Mouse (Mus musculus): ENCODE data around the gene Hdgfl2. TPM values are rescaled to one million over a fixed set of nuclear protein-coding genes. Genes with fewer than 3 reads are reported as not detected.
"Not testable (repeated sequence)": the region's sequence is repeated elsewhere in the genome, so short reads cannot be mapped to it uniquely, and the experiment has no call there.

The Hdgfl2 gene
- total RNA-seq, 2 experiments from 2014 or later: 21.5 to 24.2 TPM

DNA sequence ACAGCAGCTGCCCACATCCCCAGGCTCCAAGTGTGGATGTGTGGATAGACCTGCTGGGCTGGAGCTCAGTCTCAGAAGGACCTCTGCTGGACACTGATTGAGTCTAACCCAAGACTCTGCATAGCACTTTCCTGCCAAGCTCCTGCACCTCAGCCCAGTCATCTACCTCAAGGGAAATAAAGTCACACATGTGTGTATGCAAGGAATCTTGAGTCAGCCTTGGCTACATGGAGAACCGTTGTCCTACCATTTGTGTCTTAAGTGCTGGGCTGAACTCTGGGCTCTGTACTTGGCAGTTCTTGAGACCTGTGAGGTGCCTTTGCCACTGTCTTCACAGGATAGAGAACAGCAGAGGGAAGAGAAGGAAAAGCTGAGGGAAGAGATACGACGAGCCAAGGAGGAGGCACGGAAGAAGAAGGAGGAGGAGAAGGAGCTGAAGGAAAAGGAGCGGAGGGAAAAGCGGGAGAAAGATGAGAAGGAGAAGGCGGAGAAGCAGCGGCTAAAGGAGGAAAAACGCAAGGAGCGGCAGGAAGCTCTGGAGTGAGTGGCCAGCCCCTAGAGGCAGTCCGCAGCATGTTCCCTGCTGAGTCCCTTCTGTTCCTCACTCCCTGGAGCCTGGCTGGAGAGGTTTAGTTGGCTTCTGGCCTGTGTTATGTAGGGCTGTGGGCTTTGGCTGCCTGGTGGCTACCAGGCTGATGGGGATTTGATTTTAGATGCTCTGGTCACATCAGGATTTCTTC is 21.9 kb upstream of the Hdgfl2 start:
- no peak for DNase-seq

DNA sequence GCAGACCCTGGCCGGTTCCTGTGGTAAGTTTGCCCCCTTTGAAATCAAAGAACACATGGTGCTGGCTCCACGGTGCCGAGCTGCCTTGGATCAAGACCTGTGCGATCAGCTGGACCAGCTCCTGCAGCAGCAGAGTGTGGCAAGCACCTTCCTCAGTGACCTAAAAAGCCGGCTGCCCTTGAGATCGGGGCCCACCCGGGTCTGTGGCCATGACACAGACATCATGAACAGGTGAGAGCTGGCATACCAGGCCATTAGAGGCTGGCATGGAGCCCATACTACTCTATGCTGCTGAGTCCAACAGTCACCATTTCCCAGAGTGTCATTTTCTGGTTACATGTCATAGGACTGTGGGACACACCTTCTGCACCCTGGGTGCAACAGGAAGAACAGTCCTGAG is 17.4 kb upstream of the Hdgfl2 start:
- no peak for DNase-seq

DNA sequence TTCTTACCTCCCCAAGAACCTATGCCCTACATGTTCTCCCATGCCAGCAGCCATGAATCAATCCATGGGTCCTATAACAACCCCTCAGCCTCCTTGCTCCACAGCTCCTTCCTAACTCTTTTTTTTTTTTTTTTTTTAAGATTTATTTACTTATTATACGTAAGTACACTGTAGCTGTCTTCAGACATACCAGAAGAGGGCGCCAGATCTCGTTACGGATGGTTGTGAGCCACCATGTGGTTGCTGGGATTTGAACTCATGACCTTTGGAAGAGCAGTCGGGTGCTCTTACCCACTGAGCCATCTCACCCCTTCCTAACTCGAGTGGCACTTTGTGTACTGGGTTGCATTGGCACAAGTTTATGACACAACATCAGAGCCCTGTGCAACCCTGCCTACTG is 13.7 kb upstream of the Hdgfl2 start:
- not testable (repeated sequence) for DNase-seq

DNA sequence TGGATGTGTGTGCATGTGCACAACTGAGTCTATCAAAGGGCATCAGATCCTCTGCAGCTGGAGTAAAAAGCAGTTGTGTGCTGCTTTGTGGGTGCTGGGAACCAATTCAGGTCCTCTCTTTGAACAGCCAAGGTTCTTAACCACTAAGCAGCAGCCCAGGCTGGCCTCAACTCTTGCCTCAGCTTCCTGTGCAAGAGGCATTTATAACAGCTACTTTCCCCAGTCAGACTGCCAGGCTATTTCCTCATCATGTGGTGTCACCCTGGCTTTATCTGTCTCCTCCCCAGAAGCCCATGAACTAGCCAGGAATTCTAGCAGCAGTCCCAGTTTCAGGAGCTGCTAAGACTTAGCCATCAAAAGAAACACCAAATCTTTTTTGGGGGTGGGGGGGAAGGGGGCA is 13.0 kb upstream of the Hdgfl2 start:
- DNase-seq: no peak

DNA sequence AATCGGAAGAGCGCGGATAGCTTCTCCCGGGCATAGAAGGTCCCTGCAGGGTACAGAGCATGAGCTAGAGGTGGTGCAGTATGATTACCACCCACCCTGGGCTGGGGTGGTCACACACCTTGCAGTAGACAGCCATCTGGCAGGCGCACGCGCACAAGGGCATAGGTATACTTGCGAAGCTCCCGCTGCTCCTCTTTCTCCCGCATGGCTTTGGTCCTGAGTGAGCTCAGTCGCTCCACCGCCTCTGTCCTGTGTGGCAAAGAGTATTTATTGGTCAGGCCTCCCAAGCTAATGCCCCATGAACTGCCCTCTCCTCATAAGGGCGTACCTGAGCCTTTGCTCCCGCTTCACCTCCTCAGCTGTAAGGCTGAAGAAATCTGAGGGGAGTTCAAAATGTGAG is 10.4 kb upstream of the Hdgfl2 start:
- DNase-seq: no peak

DNA sequence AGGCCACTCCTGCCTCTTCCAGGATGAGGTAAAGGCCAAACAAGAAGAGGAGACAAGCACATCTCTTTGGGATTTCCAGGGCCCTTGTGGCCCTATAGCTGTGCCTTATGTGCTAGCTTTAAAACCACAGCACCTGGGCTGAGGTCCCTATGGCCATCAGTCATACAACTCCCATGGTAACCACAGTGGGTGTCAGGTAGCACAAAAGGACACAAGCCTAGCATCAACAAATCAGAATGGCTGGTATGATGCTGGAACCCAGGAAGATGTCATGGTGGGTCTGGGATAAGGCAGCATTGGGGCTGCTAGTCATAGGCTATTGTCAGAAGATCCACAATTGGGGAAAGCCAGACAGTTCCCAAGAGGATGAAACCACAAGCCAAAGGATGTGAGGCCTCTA is 8.3 kb upstream of the Hdgfl2 start:
- no peak for DNase-seq

DNA sequence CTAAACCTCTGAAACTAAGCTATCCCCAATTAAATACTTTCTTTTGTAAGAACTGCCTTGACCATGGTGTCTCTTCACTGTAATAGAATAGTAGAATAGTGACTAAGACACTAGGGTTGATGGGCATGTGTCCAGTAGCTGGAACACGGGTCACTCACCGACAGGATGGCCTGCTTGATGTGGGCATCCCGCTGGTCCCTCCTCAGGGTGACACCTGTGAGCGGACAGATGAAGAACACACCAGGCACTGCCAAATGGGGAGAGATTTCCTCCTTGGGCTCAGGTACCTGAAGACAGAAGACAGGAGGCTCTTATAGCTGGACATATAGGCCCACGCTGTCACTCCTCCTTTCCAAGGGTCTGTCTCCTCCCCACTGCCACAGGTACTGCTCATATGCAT is 7.2 kb upstream of the Hdgfl2 start:
- DNase-seq: no peak

DNA sequence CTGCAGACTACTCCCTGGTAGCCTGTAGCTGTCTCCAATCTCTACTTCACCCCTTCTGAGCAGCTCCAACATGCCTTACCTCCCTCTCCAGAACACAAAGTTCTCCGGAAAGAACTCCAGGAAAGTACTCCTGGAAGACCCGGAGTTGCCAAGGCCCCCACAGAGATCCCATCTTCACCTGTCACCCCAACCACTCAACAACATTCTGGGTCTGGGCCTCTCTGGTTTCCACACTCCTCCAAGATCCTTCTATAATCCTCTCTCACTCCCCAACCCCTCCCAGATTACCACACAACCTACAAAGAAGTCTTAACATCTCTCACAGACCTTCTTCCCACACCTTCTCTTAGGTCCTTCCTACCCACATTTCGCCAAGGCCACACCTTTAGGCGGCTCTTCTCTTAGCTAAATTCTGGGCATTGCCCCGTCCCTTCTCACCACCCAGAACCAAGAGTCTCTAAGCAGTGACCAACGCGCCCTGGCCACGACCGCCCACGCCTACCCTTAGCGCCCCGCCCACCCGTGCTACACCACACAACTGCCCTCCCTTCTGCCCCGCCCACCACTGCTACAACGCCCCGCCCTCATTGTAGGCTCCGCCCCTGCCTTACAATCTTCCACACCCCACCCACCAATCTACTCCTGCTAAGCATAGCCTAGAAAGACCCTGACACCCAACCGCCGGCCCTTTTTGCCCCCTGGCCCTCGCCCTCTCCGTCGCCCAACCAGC is 5.2 kb upstream of the Hdgfl2 start:
- DNase-seq: peak; percentile 83

DNA sequence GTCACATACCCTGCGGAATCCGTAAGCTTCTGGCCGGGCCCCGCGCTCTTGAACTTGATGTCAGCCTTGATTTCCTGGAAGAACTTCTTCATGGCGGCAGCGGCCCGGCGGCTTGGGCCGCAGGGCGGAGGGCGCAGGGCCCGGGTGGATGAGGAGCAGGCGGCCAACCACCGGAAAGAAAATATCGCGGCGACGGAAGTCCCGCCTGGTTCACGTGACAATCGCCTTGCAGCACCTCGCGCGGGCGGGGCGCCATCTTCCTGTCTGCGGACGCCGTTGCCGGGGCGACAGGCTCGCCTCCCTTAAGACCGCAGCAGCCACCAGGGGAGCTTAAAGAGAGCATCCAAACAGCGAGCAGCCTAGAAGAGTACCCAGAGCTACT is 4.6 kb upstream of the Hdgfl2 start, which contains the start of gene Ubxn6:
Gene Ubxn6 (minus strand): TSS at position 202 of the 382 bp plus-strand sequence.
- DNase-seq: peak; percentile 94

DNA sequence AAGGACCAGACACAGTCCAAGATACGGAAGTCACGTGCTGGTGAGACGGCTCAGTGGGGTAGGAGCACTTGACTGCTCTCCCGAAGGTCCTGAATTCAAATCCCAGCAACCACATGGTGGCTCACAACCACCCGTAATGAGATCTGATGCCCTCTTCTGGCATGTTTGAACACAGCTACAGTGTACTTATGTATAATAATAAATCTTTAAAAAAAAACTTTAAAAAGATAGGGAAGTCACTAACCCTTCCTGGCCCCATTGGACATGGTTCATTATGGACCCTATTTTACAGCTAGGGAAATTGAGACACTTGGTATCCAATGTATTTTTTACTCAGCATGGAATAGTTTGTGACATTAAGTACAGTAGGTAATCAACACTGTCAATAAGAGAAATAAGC is 1.9 kb upstream of the Hdgfl2 start:
- no peak for DNase-seq

DNA sequence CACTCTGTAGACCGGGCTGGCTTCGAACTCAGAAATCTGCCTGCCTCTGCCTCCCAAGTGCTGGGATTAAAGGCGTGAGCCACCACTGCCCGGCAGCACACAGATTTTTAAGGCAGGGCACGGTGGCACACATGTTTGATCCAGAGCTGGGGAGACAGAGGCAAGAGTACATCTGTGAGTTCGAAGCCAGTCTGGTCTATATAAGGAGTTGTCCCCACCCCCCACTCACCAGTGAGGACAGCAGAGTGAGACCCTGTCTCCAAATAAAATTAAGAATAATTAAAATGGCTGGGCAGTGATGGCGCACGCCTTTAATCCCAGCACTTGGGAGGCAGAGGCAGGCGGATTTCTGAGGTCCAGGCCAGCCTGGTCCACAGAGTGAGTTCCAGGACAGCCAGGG is 1.1 kb upstream of the Hdgfl2 start:
- DNase-seq: not testable (repeated sequence)

DNA sequence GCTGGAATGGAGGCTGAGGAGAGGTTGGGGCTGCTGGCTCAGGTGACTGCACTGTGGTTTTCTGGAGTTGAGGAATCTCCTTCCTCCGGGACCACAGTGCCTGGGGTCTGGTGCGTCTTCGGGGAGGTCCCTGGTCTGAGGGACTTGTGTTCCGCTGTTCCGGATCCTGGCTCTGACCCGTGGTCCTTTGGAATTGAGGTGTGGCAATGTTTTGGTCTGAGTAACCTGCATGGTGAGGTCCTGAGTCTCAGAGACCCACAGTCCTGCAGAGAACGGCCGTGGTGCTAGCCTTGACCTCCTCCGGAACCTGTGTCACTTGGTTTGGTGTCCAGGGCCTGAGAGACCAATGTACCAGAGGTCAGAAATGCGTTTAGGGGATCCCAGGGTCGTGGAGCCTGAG is 487 bp downstream of the Hdgfl2 start:
- no peak for DNase-seq

DNA sequence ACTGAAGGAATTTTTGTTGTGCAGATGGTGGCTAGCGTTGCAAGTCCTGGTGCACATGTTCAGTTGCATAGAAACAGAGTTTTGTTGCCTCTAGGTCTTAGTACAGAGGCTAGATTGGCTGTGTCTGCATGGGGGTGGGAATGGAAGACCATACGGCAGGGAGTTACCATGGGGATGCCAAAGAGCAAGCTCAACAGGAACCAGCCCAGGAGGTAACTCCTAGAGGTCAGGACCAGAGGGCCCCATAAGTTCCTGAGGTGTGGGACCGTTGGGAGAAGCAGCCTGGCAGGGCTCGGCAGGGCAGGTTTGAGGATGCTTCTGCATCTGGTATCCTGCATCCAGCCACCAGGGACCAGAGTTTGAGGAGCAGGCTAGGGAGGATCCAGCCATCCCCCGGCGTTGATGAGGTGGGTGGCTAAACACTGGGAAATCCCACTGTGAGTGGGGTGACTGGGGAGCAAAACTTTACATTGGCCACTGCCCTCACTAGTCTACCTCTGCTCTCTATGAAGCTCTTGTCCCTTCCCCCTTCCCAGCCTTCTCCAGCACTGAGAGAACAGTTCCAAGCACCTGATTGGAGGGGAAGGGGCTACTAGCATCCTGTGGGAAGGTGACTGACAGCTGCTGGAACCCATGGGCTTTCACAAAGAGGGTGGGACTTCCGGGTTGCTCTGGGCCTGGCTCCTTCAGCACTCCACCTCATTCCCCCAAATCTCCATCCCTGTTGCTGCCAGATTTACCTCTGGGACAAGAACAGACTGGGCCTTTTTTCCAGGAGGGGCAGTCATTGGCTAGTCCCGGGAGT is 1.5 kb downstream of the Hdgfl2 start:
- DNase-seq: no peak

DNA sequence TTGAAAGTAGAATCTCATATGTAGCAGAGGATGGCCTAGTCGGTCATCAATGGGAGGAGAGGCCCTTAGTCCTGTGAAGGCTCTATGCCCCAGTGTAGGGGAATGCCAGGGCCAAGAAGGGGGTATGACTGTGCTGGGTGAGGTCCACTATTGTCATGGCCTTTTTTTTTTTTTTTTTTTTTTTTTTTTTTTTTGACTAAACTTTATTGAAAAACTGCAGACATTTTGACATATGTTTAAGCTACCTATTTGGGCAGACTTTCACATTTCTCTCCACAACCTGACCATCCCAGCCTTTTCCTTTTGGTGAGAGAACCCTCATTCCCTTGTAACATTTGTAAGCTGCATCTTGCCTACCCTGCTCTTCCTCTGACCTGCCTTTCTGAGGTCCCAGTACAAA is 12.9 kb downstream of the Hdgfl2 start:
- DNase-seq: no peak

DNA sequence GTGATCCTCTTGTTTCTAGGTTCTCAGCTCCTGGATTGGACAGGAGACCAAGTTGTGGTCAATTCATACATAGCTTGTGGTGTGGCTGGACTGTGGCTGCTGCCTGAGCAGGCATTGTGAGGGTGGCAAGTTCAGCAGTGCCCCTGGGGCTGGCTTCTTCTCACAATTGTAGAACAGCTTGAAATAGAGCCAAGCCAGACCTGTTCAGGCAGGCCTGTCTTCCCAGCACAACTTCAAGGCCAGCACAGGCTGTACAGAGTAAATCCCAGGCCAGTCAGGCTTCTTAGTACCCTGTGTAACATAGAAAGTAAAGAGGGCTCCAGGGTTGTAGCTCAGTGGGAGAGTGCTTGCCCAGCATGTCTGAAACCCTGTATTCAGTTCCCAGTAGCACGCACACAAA is 13.4 kb downstream of the Hdgfl2 start:
- DNase-seq: no peak

DNA sequence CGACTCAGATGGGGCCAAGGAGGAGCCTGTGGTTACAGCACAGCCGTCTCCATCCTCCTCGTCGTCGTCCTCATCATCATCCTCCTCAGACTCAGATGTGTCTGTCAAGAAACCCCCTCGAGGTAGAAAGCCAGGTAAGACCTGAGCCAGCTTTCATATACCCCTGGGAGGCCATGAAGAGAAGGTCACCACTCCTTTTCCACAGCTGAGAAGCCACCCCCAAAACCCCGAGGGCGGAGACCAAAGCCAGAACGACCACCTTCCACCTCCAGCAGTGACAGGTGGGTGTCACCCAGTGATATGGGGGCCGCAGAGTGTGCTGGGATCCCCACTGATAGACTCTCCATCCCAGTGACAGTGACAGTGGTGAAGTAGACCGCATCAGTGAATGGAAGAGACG is 17.4 kb downstream of the Hdgfl2 start:
- DNase-seq: no peak

DNA sequence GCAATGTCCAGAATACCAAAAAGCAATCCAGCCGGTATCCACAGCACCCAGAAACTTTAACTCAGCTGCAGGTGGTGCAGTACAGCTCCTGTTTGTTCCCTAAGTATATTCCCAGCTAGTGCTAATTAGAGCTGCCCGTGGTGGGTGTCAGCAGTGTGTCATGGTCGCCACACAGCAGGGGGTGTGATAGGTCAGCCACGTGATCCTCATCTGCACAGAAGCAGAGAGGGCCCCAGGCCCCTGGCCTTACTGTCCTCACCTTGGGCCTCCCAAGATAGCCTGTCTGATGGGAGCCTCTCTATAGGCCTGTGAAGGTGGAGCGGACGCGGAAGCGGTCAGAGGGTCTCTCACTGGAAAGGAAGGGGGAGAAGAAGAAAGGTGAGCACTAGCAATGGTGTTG is 18.7 kb downstream of the Hdgfl2 start:
- DNase-seq: no peak

DNA sequence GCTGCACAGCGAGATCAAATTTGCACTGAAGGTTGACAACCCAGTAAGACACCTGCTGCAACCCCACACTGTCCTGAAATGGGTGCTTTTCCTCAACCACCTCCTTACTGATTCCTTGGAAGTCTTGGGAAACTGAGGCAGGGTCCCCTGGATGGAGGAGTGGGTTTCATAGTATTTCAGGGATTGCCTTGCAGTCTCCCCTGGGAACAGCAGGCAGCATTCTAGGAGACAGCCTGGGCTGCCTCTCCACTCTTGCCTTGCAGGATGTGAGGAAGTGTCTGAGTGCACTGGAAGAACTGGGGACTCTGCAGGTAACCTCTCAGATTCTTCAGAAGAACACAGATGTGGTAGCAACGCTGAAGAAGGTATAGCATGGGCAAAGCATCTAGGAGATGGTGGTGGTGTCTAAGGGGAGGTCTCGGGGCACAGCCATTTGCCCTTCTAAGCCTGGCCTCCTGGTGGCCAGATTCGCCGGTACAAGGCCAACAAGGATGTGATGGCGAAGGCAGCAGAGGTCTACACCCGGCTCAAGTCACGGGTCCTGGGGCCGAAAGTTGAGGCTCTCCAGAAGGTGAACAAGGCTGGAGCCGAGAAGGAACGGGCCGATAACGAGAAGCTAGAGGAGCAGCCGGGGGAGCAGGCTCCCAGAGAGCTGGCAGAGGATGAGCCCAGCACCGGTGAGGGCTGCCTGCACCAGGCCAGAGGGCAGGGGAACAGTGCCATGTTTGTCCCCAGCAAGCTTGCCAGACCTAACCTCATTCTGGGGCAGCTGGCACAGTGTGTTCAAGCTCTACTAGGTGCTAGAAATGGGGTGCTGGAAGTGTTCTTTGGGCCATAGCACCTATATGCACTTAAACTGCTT is 19.5 kb downstream of the Hdgfl2 start:
- DNase-seq: peak; percentile 72

DNA sequence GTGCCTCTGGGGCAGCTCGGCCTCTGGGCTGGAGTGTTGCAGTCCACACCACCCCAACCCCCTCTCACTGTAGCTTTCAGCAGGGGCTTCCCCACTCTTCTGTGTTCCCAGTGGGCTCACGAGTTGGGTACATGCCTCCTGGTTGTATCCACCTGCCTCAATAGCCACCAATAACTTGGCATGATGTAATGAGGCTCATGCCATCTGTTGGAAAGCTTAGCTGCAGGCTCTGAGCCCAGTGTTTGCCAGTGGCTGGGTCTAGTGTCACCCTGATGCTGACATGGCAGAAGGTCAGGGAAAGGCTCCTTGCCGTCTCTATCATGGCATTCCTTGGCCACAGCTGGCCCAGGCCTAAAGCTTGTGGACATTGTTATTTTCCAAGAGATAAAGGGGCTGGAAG is 21.4 kb downstream of the Hdgfl2 start:
- peak; percentile 76 for DNase-seq

DNA sequence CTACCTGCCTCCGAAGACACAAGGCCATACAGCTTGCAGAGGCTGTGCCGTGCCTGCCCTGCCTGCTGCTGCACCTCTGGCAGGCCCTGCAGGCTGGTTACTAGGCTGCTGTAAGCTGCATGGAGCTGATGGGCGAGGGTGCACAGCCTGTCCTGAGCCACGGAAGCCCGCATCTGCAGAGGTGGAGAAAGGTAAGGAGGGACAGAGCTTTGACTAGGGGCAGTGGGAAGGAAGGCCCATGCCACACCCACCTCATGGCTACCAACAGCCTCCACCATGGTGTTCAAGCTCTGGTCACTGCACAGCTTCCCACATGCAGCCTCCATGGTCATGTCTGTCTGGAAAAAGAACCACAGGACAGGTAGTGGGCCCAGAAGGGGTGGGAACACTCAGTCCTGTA is 22.7 kb downstream of the Hdgfl2 start:
- no peak for DNase-seq

DNA sequence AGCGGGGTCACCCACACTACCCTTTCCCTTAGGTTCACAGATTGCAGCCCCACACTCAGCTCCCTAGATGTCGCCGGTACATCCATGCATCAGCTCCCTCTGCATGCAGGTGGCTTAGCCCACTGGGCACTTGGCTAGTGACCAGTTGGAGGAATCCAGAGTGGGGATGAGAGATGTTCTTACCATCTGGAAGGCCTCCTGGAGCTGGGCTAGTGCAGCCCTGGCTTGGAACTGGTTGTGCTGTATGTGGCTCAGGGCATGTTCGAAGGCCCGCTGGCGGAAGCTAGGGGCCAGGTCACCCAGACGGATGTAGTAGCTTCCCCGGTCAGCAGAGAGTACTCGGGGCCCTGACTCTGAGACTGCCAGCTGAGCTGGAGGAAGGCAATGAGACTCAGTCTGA is 23.5 kb downstream of the Hdgfl2 start:
- no peak for DNase-seq
